ENCODE assay signal across 9 mouse cellular contexts in genomic region chr15:97002752-97003151, GRCm38 (mm10). TPM values are rescaled to one million over a fixed set of nuclear protein-coding genes. Genes with fewer than 3 reads are reported as not detected.
DNase-seq lines count a peak whose midpoint lies in the region; ATAC-seq and TF ChIP-seq lines count a peak whose summit lies in the region.
"Had no signal": no experiment of that assay in that cellular context is flagged by ENCODE, and none has a peak within 500 bp of the region (broad histone marks: within the 10 kb centered on the region; RNA-seq: fewer than 3 reads in every experiment).

No protein-coding gene starts in this region.

- TF ChIP-seq CTCF in ES-Bruce4 (IDR thresholded peaks at IDR 0.05; ENCODE audit: low read depth, low read length), result no peak
- no peak for TF ChIP-seq CTCF in forebrain, postnatal 0 days (IDR thresholded peaks at IDR 0.05; ENCODE audit: low read depth)

- H3K36me3 ChIP-seq in ES-Bruce4 (ENCODE audit: control insufficient read depth, insufficient read depth, low read length, poor library complexity, severe bottlenecking), result peaks cover 55% of the 10 kb centered on the region
- H3K36me3 ChIP-seq in forebrain, postnatal 0 days (ENCODE audit: insufficient read depth), result no peaks in the 10 kb centered on the region
- peaks cover 28% of the 10 kb centered on the region for H3K36me3 ChIP-seq in limb, embryonic 13.5 days

- no peak for TF ChIP-seq POLR2A in ES-Bruce4 (IDR thresholded peaks at IDR 0.05; ENCODE audit: insufficient read depth, low read length)

- no peaks in the 10 kb centered on the region for H3K4me1 ChIP-seq in ES-Bruce4 (ENCODE audit: control insufficient read depth, insufficient read depth, low read length)
- no peaks in the 10 kb centered on the region for H3K4me1 ChIP-seq in forebrain, postnatal 0 days (ENCODE audit: insufficient read depth)
- peaks cover 56% of the 10 kb centered on the region for H3K4me1 ChIP-seq in limb, embryonic 13.5 days

- H3K4me2 ChIP-seq in forebrain, postnatal 0 days (ENCODE audit: low read depth), result peak overlapping the region; percentile 31
- peak overlapping the region; percentile 19; the same call in 1 of the 2 replicates for H3K4me2 ChIP-seq in limb, embryonic 13.5 days (replicated peaks)

- no peak for ATAC-seq in forebrain, postnatal 0 days
- ATAC-seq in limb, embryonic 13.5 days (ENCODE audit: low FRiP score, low read depth), result no peak
- ATAC-seq in activated CD4-positive, CD25-positive, alpha-beta regulatory T cell, adult 4 months, result no peak

- 68% methylated on average over 12 of the region's 12 CpGs for WGBS in forebrain, postnatal 0 days
- WGBS in limb, embryonic 13.5 days, result 72% methylated on average over 12 of the region's 12 CpGs

- DNase-seq in cerebellum, postnatal 14 days, result peak; percentile 7 to 26
- DNase-seq in cerebellum, adult 11 months, result no peak
- DNase-seq in forebrain, postnatal 0 days, result peak; percentile 31
- no peak for DNase-seq in urinary bladder, postnatal 25 days (ENCODE audit: low spot score)
- DNase-seq in thymus, postnatal 4 days, result no peak
- DNase-seq: layer of hippocampus, adult 9-11 months had no signal

- H3K9me3 ChIP-seq in ES-Bruce4 (replicated peaks; ENCODE audit: control insufficient read depth, insufficient read depth, low read length, poor library complexity, severe bottlenecking), result no peaks in the 10 kb centered on the region
- H3K9me3 ChIP-seq in forebrain, postnatal 0 days (ENCODE audit: low read length), result no peaks in the 10 kb centered on the region
- no peaks in the 10 kb centered on the region for H3K9me3 ChIP-seq in limb, embryonic 13.5 days

- H3K27ac ChIP-seq in ES-Bruce4 (ENCODE audit: insufficient read depth, low read length), result no peak overlapping the region
- no peak overlapping the region for H3K27ac ChIP-seq in forebrain, postnatal 0 days (ENCODE audit: low read depth, low read length)
- peak overlapping the region; percentile 52; the same call in 1 of the 2 replicates for H3K27ac ChIP-seq in limb, embryonic 13.5 days

- no peak for TF ChIP-seq EP300 in ES-Bruce4 (IDR thresholded peaks at IDR 0.05; ENCODE audit: insufficient read depth, low read depth, low read length)

- no peak overlapping the region for H3K9ac ChIP-seq in ES-Bruce4 (ENCODE audit: low read depth, poor library complexity, severe bottlenecking)
- H3K9ac ChIP-seq in forebrain, postnatal 0 days, result no peak overlapping the region
- no peak overlapping the region for H3K9ac ChIP-seq in limb, embryonic 13.5 days

- H3K4me3 ChIP-seq in ES-Bruce4 (ENCODE audit: low read depth, low read length), result peak overlapping the region; percentile 50
- peak overlapping the region; percentile 14; the same call in 1 of the 2 replicates for H3K4me3 ChIP-seq in forebrain, postnatal 0 days (ENCODE audit: low read depth, low read length)
- H3K4me3 ChIP-seq in limb, embryonic 13.5 days, result no peak overlapping the region

- H3K27me3 ChIP-seq in ES-Bruce4 (ENCODE audit: control insufficient read depth, insufficient read depth, low read length, poor library complexity, severe bottlenecking), result no peaks in the 10 kb centered on the region
- no peaks in the 10 kb centered on the region for H3K27me3 ChIP-seq in forebrain, postnatal 0 days (ENCODE audit: insufficient read depth, low read length)
- H3K27me3 ChIP-seq in limb, embryonic 13.5 days, result no peaks in the 10 kb centered on the region

RNA-seq across cellular contexts. Expression of gene Slc38a4, which starts 53.0 kb away (rescaled TPM):
- polyA plus RNA-seq in ES-Bruce4 (2011; ENCODE audit: insufficient read depth, insufficient read length, low read depth, missing spikeins), result 186 and 187 TPM in 2 replicates
- 4.2 and 4.4 TPM in 2 replicates for total RNA-seq in forebrain, postnatal 0 days (2014; rRNA removed)
- polyA plus RNA-seq in forebrain, postnatal 0 days (2015; fragmentation: Nextera tagmentation; extraction: Ambion mirVana), result 2.8 TPM in 2 replicates
- polyA plus RNA-seq in limb, embryonic 13.5 days (2015; fragmentation: Nextera tagmentation; extraction: Ambion mirVana), result 76.7 and 85.9 TPM in 2 replicates
- polyA plus RNA-seq in activated CD4-positive, CD25-positive, alpha-beta regulatory T cell, adult 4 months (2017; shearing (Covaris generic)), result not detected

Comparison
In these comparisons a context has a peak if more than half of its experiments do, and no peak if none do; other contexts are left out.
1. DNase-seq: peak in cerebellum, postnatal 14 days (2 of 2) and forebrain, postnatal 0 days (single experiment); none in cerebellum, adult 11 months (single experiment), urinary bladder, postnatal 25 days (single experiment) and thymus, postnatal 4 days (single experiment).
2. RNA of gene Slc38a4, which starts 53.0 kb away (polyA plus RNA-seq): 186 to 187 TPM in ES-Bruce4 and 76.7 to 85.9 TPM in limb, embryonic 13.5 days; 2.8 TPM in forebrain, postnatal 0 days and not detected in activated CD4-positive, CD25-positive, alpha-beta regulatory T cell, adult 4 months; every median in the first group is over 10 times any median in the second.